Comparison of ENCODE assay signal across 7 mouse cellular contexts in genomic region chr1:172247679-172248078, GRCm38 (mm10). TPM values are rescaled to one million over a fixed set of nuclear protein-coding genes. Genes with fewer than 3 reads are reported as not detected.
A peak's percentile ranks its signal among the peaks of the same experiment; 100 is the strongest.
DNase-seq lines count a peak whose midpoint lies in the region; ATAC-seq and TF ChIP-seq lines count a peak whose summit lies in the region.

No protein-coding gene starts in this region.

- H3K27ac ChIP-seq in bone marrow, adult 2 months (ENCODE audit: control insufficient read depth, insufficient read depth, low read depth, low read length, poor library complexity): no peak overlapping the region
- no peak overlapping the region for H3K27ac ChIP-seq in limb, embryonic 11.5 days (replicated peaks; ENCODE audit: low read depth, low read length)

- H3K4me2 ChIP-seq in limb, embryonic 11.5 days (ENCODE audit: low read depth, severe bottlenecking): no peak overlapping the region

- no peaks in the 10 kb centered on the region for H3K36me3 ChIP-seq in limb, embryonic 11.5 days (ENCODE audit: control insufficient read depth, insufficient read depth, low read length)

- H3K4me3 ChIP-seq in bone marrow, adult 2 months (replicated peaks; ENCODE audit: control insufficient read depth, low read depth, low read length): no peak overlapping the region
- no peak overlapping the region for H3K4me3 ChIP-seq in limb, embryonic 11.5 days (ENCODE audit: low read depth, low read length)

- WGBS in bone marrow, adult 2 months: 14% methylated on average over 2 of the region's 2 CpGs
- 59% methylated on average over 2 of the region's 2 CpGs for WGBS in limb, embryonic 11.5 days

- TF ChIP-seq CTCF in bone marrow, adult 2 months (IDR thresholded peaks at IDR 0.05; ENCODE audit: control insufficient read depth, insufficient read depth, low read length): peak; percentile 27; the same call in 1 of the 2 replicates

- ATAC-seq in limb, embryonic 11.5 days (ENCODE audit: insufficient number of reproducible peaks, low FRiP score, low TSS enrichment, low read depth): peak; percentile 70; the same call in 1 of the 2 replicates
- 0 out of 2 replicates have a peak, but pooled peaks have one; percentile 26 for ATAC-seq in neutrophil, adult 5-6 weeks (ENCODE audit: extremely low read depth, insufficient number of reproducible peaks, low FRiP score, poor library complexity, severe bottlenecking)

- no peaks in the 10 kb centered on the region for H3K4me1 ChIP-seq in bone marrow, adult 2 months (ENCODE audit: control insufficient read depth, insufficient read depth, low read length)
- H3K4me1 ChIP-seq in limb, embryonic 11.5 days (ENCODE audit: control insufficient read depth, insufficient read depth, low read length): no peaks in the 10 kb centered on the region

- TF ChIP-seq POLR2A in bone marrow, adult 2 months (IDR thresholded peaks at IDR 0.05; ENCODE audit: borderline replicate concordance, control insufficient read depth, low read depth, low read length): no peak

- DNase-seq in right cerebral cortex, postnatal 14 days: peak; percentile 14
- no peak for DNase-seq in right cerebral cortex, postnatal 10 days (ENCODE audit: low spot score in 2 of 2)
- DNase-seq in gastrocnemius, postnatal 14 days: peak; percentile 31
- DNase-seq in limb, embryonic 11.5 days (ENCODE audit: low spot score): peak; percentile 64
- DNase-seq in ovary, postnatal 14 days (ENCODE audit: low spot score): no peak

- peaks cover 12% of the 10 kb centered on the region; the same call in 1 of the 2 replicates for H3K27me3 ChIP-seq in limb, embryonic 11.5 days (ENCODE audit: control insufficient read depth, insufficient read depth, low read length)

- intact Hi-C loops in gastrocnemius, postnatal 14 days (cut with DNase I; ENCODE audit: low total_unique reads): loop anchor here (5.0 to 10.0 kb wide), 2 partner anchors 35 to 83 kb away; no protein-coding TSS in a partner anchor

- no peaks in the 10 kb centered on the region for H3K9me3 ChIP-seq in limb, embryonic 11.5 days (ENCODE audit: control insufficient read depth, low read length)

- H3K9ac ChIP-seq in limb, embryonic 11.5 days (ENCODE audit: low read length): no peak overlapping the region

RNA-seq across cellular contexts. Expression of gene Atp1a4, which starts 10.5 kb away (rescaled TPM):
- not detected in 2 replicates for polyA plus RNA-seq in bone marrow, adult 2 months (2011; ENCODE audit: insufficient read depth, insufficient read length, low replicate concordance, missing spikeins)
- total RNA-seq in gastrocnemius, postnatal 14 days (2021): under 1 TPM; 0.66 to 0.96 TPM
- polyA plus RNA-seq in limb, embryonic 11.5 days (2014; fragmentation: Nextera tagmentation; extraction: Ambion mirVana): not detected in 2 replicates
- total RNA-seq in neutrophil, adult 5-6 weeks (2017): not detected in 2 replicates

RNA-seq across cellular contexts. Expression of gene Igsf8, which starts 13.8 kb away (rescaled TPM):
- 16.4 and 25.4 TPM in 2 replicates for polyA plus RNA-seq in bone marrow, adult 2 months (2011; ENCODE audit: insufficient read depth, insufficient read length, low replicate concordance, missing spikeins)
- 10 to 100 TPM; 11.1 to 12.5 TPM for total RNA-seq in gastrocnemius, postnatal 14 days (2021)
- polyA plus RNA-seq in limb, embryonic 11.5 days (2014; fragmentation: Nextera tagmentation; extraction: Ambion mirVana): 31.9 and 35.4 TPM in 2 replicates
- 9.0 and 10.1 TPM in 2 replicates for total RNA-seq in neutrophil, adult 5-6 weeks (2017)

RNA-seq across cellular contexts. Expression of gene Casq1, which starts 28.0 kb away (rescaled TPM):
- polyA plus RNA-seq in bone marrow, adult 2 months (2011; ENCODE audit: insufficient read depth, insufficient read length, low replicate concordance, missing spikeins): 2.8 TPM in 1 of 2 replicates, not detected in the other
- 1,000 to 10,000 TPM; 6,638 to 7,021 TPM for total RNA-seq in gastrocnemius, postnatal 14 days (2021)
- 1.6 and 2.2 TPM in 2 replicates for polyA plus RNA-seq in limb, embryonic 11.5 days (2014; fragmentation: Nextera tagmentation; extraction: Ambion mirVana)
- not detected in 2 replicates for total RNA-seq in neutrophil, adult 5-6 weeks (2017)

RNA-seq across cellular contexts. Expression of gene Pea15a, which starts 41.1 kb away (rescaled TPM):
- 12.7 and 28.0 TPM in 2 replicates for polyA plus RNA-seq in bone marrow, adult 2 months (2011; ENCODE audit: insufficient read depth, insufficient read length, low replicate concordance, missing spikeins)
- 10 to 100 TPM; 39.2 to 60.3 TPM for total RNA-seq in gastrocnemius, postnatal 14 days (2021)
- polyA plus RNA-seq in limb, embryonic 11.5 days (2014; fragmentation: Nextera tagmentation; extraction: Ambion mirVana): 81.9 and 82.3 TPM in 2 replicates
- 6.6 and 8.5 TPM in 2 replicates for total RNA-seq in neutrophil, adult 5-6 weeks (2017)

RNA-seq across cellular contexts. Expression of gene Atp1a2, which starts 50.2 kb away (rescaled TPM):
- 2.9 and 5.7 TPM in 2 replicates for polyA plus RNA-seq in bone marrow, adult 2 months (2011; ENCODE audit: insufficient read depth, insufficient read length, low replicate concordance, missing spikeins)
- total RNA-seq in gastrocnemius, postnatal 14 days (2021): 1,000 to 10,000 TPM in 1 of 2 experiments, 100 to 1,000 TPM in 1; 826 to 1,026 TPM
- 1.4 and 1.5 TPM in 2 replicates for polyA plus RNA-seq in limb, embryonic 11.5 days (2014; fragmentation: Nextera tagmentation; extraction: Ambion mirVana)
- total RNA-seq in neutrophil, adult 5-6 weeks (2017): not detected in 2 replicates

Comparison
In these comparisons a context has a peak if more than half of its experiments do, and no peak if none do; other contexts are left out.
1. DNase-seq: peak in right cerebral cortex, postnatal 14 days (single experiment), gastrocnemius, postnatal 14 days (single experiment) and limb, embryonic 11.5 days (single experiment); none in right cerebral cortex, postnatal 10 days (0 of 2) and ovary, postnatal 14 days (single experiment).
2. RNA of gene Casq1, which starts 28.0 kb away (total RNA-seq): 6,638 to 7,021 TPM in gastrocnemius, postnatal 14 days; not detected in neutrophil, adult 5-6 weeks; every median in the first group is over 1,000 times any median in the second.